Mouse (Mus musculus): ENCODE data around the gene Il1rapl1. TPM values are rescaled to one million over a fixed set of nuclear protein-coding genes. Genes with fewer than 3 reads are reported as not detected.

The Il1rapl1 gene
- polyA plus RNA-seq, 1 experiment from 2014 or later, result 0.27 TPM

DNA sequence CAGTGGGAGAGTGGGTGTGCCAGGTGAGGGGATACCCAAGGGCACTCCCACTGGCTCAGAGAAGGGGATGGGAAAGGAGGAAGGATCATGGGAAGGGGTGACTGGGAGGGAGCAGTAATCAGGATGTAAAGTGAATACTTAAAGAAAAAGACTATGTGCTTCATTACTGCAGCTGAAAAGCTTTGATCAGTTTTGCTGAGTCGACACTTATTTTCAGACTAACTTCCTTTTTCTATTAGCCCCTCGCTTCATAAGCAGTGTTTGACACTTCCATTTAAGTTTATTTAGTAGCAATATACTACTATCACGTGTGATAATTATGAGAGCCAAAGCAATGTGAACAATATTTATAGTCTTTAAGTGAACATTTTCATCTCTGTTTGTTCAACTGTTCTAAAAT, 1307.2 kb downstream of the Il1rapl1 start:
- no peak overlapping the region for H3K4me3 ChIP-seq
- H3K9ac ChIP-seq, result no peak overlapping the region

DNA sequence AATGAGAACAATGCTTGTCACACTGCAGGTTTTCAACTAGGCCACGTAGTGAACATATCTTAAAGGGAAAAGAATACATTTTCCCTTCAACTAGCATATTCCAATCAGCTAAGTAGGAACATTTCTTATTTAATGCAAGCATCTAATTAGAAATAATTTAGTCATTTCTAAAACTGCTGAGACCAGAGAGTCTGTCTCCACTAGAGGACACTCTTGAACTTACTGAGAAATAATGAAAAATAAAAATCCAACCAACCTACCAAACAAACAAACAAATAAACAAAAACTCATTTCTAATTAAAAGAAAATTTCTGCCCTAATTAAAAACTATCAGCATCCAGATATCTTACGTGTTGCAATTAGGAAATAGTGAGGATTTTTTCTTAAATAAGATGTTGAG, 1312.7 kb downstream of the Il1rapl1 start:
- Histone ChIP-seq H3K27me3 (replicated peaks) (no peaks in the 10 kb centered on the region), H3K9me3 (no peaks in the 10 kb centered on the region), H3K4me3 (no peak overlapping the region), H3K4me1 (no peaks in the 10 kb centered on the region), H3K27ac (replicated peaks) (no peak overlapping the region), H3K36me3 (no peaks in the 10 kb centered on the region), H3K9ac (no peak overlapping the region), H3K4me2 (no peak overlapping the region)
- ATAC-seq (ENCODE audit: extremely low read depth, insufficient number of reproducible peaks, low FRiP score, low TSS enrichment), result no peak
- 50% methylated on average over 2 of the region's 2 CpGs for WGBS

More for the DNA sequence above, 1307.2 kb downstream of the Il1rapl1 start:
- H3K36me3 ChIP-seq, result no peaks in the 10 kb centered on the region
- ATAC-seq (ENCODE audit: extremely low read depth, insufficient number of reproducible peaks, low FRiP score, low TSS enrichment), result no peak
- no peaks in the 10 kb centered on the region for H3K4me1 ChIP-seq
- H3K27ac ChIP-seq (replicated peaks), result no peak overlapping the region
- no peak overlapping the region for H3K4me2 ChIP-seq
- 72% methylated on average over 3 of the region's 3 CpGs for WGBS
- H3K27me3 ChIP-seq (replicated peaks), result no peaks in the 10 kb centered on the region
- no peaks in the 10 kb centered on the region for H3K9me3 ChIP-seq

DNA sequence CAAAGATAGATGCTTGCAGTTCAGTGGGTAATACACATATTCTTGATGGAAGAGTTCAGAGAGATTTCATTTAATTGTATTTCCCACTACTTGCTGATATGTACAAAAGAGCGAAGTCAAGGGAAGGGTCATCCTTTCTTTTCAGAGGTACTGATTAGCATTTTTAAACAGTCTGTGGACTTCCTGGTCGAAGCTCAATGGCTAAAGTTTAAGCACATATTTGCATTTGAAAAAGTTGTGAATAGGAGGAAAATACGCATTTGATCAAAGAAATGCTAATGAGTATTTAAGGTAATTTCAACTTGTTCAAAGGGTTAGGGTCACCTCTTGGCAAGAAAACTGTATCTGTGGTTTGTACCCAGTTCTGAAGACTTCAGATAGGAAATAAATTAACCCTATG, 1386.6 kb downstream of the Il1rapl1 start:
- no peak overlapping the region for H3K4me3 ChIP-seq
- H3K27ac ChIP-seq (replicated peaks), result no peak overlapping the region
- ATAC-seq (ENCODE audit: extremely low read depth, insufficient number of reproducible peaks, low FRiP score, low TSS enrichment), result no peak
- H3K9ac ChIP-seq, result no peak overlapping the region
- H3K4me2 ChIP-seq, result no peak overlapping the region
- H3K4me1 ChIP-seq, result no peaks in the 10 kb centered on the region
- no peaks in the 10 kb centered on the region for H3K27me3 ChIP-seq (replicated peaks)
- H3K36me3 ChIP-seq, result no peaks in the 10 kb centered on the region
- no peaks in the 10 kb centered on the region for H3K9me3 ChIP-seq
- WGBS, result 60% methylated on average over 3 of the region's 3 CpGs

Data from heart, embryonic 13.5 days (tissue).